Mouse (Mus musculus) testis, adult 2 months (tissue): ENCODE results near the gene Bad.

ENCODE experiments used
- CTCF ChIP-seq: fragments of 200-500 bp; IDR thresholded peaks from 2 replicates; pipeline ENCODE4 v1.5.1; 2012; ENCODE audit warnings: low read depth, mild to moderate bottlenecking, inconsistent platforms, low read length, moderate library complexity; ENCODE audit not compliant: control insufficient read depth, insufficient read depth, insufficient replicate concordance
- POLR2A ChIP-seq: fragments of 200-500 bp; IDR thresholded peaks from 2 replicates; pipeline ENCODE4 v1.6.1; 2012; ENCODE audit warnings: low read depth, mild to moderate bottlenecking, inconsistent platforms, low read length, moderate library complexity; ENCODE audit not compliant: control insufficient read depth

DNA sequence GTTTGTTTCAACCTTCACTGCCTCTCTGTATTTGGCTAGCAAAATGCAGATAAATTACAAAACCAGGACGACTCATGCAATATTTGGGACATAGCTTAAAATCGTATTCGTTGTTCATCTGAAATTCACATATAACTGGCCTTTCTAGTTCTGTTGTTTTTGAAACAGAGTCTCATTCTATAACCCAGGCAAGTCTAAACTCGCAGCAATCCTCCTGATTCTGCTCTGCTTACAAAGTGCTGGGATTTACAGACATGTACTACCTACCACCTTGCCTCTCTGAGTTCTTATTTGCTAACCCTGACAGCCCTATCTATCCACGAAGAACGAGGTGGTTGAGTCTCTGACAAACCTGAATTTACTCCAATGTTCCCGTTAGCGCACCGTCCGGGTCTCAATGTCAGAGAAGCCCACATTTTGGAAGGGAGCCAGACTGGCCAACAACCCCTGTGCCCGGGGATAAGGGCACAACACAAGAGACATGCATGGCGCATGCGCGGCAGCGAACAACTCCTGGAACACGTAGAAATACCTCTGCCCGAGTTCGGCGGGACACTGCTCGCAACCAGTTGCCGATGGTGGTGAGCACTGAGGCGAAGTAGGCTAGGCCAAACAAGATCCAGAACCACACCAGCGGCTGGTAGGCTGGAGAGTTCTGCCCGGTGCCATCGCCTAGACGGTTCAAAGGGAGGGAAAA is 15.0 kb upstream of the Bad start:
- TF ChIP-seq CTCF (no peak), POLR2A (no peak)
